Mouse (Mus musculus): ENCODE results near the gene Atp9a. TPM values are rescaled to one million over a fixed set of nuclear protein-coding genes. Genes with fewer than 3 reads are reported as not detected.

Atp9a gene
- polyA plus RNA-seq, 2 experiments, result 1.3 to 2.3 TPM

- DNase-seq (ENCODE audit: low read depth in 3 of 3, low spot score in 3 of 3), result no peak
- Histone ChIP-seq H3K4me3 (ENCODE audit: insufficient read depth in 1 of 2, low read depth in 2 of 2, low read length in 2 of 2) (no peak overlapping the region), H3K36me3 (replicated peaks; ENCODE audit: control insufficient read depth, insufficient read depth, low read depth) (no peaks in the 10 kb centered on the region), H3K9ac (replicated peaks) (no peak overlapping the region), H3K27ac (no peak overlapping the region), H3K4me1 (replicated peaks; ENCODE audit: control insufficient read depth in 2 of 2, insufficient read depth in 2 of 2, low read length in 1 of 2) (peaks cover 0 to 6% of the 10 kb centered on the region in 2 experiments; a peak in 1 of 4 replicates), H3K9me3 (ENCODE audit: control insufficient read depth, low read length) (no peaks in the 10 kb centered on the region), H3K27me3 (ENCODE audit: control insufficient read depth, insufficient read depth, low read length) (no peaks in the 10 kb centered on the region), H3K4me2 (ENCODE audit: low read depth) (no peak overlapping the region)
- TF ChIP-seq CTCF (IDR thresholded peaks at IDR 0.05; ENCODE audit: low read depth) (no peak), EP300 (IDR thresholded peaks at IDR 0.05; ENCODE audit: low read depth) (no peak)
- no peak for ATAC-seq (ENCODE audit: insufficient read depth)
These were observed 35.3 kb upstream of the Atp9a start for GRCm38 (mm10) chr2:168777481-168777880.

GRCm38 (mm10) chr2:168776238-168776637 lies 34.0 kb upstream of the Atp9a start:
- peaks cover 0 to 6% of the 10 kb centered on the region in 2 experiments; a peak in 1 of 4 replicates for H3K4me1 ChIP-seq (replicated peaks; ENCODE audit: control insufficient read depth in 2 of 2, insufficient read depth in 2 of 2, low read length in 1 of 2)
- H3K9ac ChIP-seq (replicated peaks), result no peak overlapping the region
- ATAC-seq (ENCODE audit: insufficient read depth), result peak; percentile 64; the same call in 1 of the 2 replicates
- TF ChIP-seq EP300 (IDR thresholded peaks at IDR 0.05; ENCODE audit: low read depth), result no peak
- no peak for TF ChIP-seq CTCF (IDR thresholded peaks at IDR 0.05; ENCODE audit: low read depth)
- no peaks in the 10 kb centered on the region for H3K27me3 ChIP-seq (ENCODE audit: control insufficient read depth, insufficient read depth, low read length)
- DNase-seq (ENCODE audit: low read depth in 3 of 3, low spot score in 3 of 3), result peak in 2 of 3 experiments; percentile 24 to 27
- no peak overlapping the region for H3K4me3 ChIP-seq (ENCODE audit: insufficient read depth in 1 of 2, low read depth in 2 of 2, low read length in 2 of 2)
- no peaks in the 10 kb centered on the region for H3K9me3 ChIP-seq (ENCODE audit: control insufficient read depth, low read length)
- WGBS (ENCODE audit: insufficient replicate concordance), result 47% methylated on average over 3 of the region's 3 CpGs
- peak overlapping the region; percentile 33; the same call in 1 of the 2 replicates for H3K27ac ChIP-seq
- H3K4me2 ChIP-seq (ENCODE audit: low read depth), result no peak overlapping the region
- no peaks in the 10 kb centered on the region for H3K36me3 ChIP-seq (replicated peaks; ENCODE audit: control insufficient read depth, insufficient read depth, low read depth)

- H3K27me3 ChIP-seq (ENCODE audit: control insufficient read depth, insufficient read depth, low read length), result peaks cover 44% of the 10 kb centered on the region
- TF ChIP-seq CTCF (IDR thresholded peaks at IDR 0.05; ENCODE audit: low read depth), result no peak
- no peak for TF ChIP-seq EP300 (IDR thresholded peaks at IDR 0.05; ENCODE audit: low read depth)
- no peak overlapping the region for H3K9ac ChIP-seq (replicated peaks)
- no peak overlapping the region for H3K4me2 ChIP-seq (ENCODE audit: low read depth)
- no peaks in the 10 kb centered on the region for H3K36me3 ChIP-seq (replicated peaks; ENCODE audit: control insufficient read depth, insufficient read depth, low read depth)
- no peak overlapping the region for H3K27ac ChIP-seq
- H3K4me3 ChIP-seq (ENCODE audit: insufficient read depth in 1 of 2, low read depth in 2 of 2, low read length in 2 of 2), result no peak overlapping the region
- ATAC-seq (ENCODE audit: insufficient read depth) (no peak), DNase-seq (ENCODE audit: low read depth in 3 of 3, low spot score in 3 of 3) (no peak)
- no peaks in the 10 kb centered on the region for H3K4me1 ChIP-seq (replicated peaks; ENCODE audit: control insufficient read depth in 2 of 2, insufficient read depth in 2 of 2, low read length in 1 of 2)
- no peaks in the 10 kb centered on the region for H3K9me3 ChIP-seq (ENCODE audit: control insufficient read depth, low read length)
- WGBS (ENCODE audit: insufficient replicate concordance), result 52% methylated on average over 8 of the region's 8 CpGs
These were observed 27.1 kb upstream of the Atp9a start for GRCm38 (mm10) chr2:168769259-168769658.

- H3K27ac ChIP-seq, result no peak within 1 kb of the TSS
- WGBS (ENCODE audit: insufficient replicate concordance), result 7% methylated on average over 10 of the region's 10 CpGs
These were observed 25.4 kb upstream of the Atp9a start, which contains the start of gene Sall4 for GRCm38 (mm10) chr2:168767582-168767981. TSS of gene Sall4 (minus strand) at chr2:168767943.

GRCm38 (mm10) chr2:168766538-168767361 lies 24.5 kb upstream of the Atp9a start:
- Histone ChIP-seq H3K4me3 (ENCODE audit: insufficient read depth in 1 of 2, low read depth in 2 of 2, low read length in 2 of 2) (peak overlapping the region; percentile 50 to 53), H3K4me2 (ENCODE audit: low read depth) (peak overlapping the region; percentile 22), H3K36me3 (replicated peaks; ENCODE audit: control insufficient read depth, insufficient read depth, low read depth) (no peaks in the 10 kb centered on the region), H3K4me1 (replicated peaks; ENCODE audit: control insufficient read depth in 2 of 2, insufficient read depth in 2 of 2, low read length in 1 of 2) (no peaks in the 10 kb centered on the region), H3K9me3 (ENCODE audit: control insufficient read depth, low read length) (no peaks in the 10 kb centered on the region), H3K27ac (no peak overlapping the region), H3K9ac (replicated peaks) (no peak overlapping the region), H3K27me3 (ENCODE audit: control insufficient read depth, insufficient read depth, low read length) (peaks cover 63% of the 10 kb centered on the region)
- DNase-seq (ENCODE audit: low read depth in 3 of 3, low spot score in 3 of 3) (peak in 2 of 3 experiments; percentile 23 to 34), ATAC-seq (ENCODE audit: insufficient read depth) (peak; percentile 46)
- whole genome bisulfite sequencing (ENCODE audit: insufficient replicate concordance), result under 1% methylated on average over 52 of the region's 52 CpGs
- TF ChIP-seq CTCF (IDR thresholded peaks at IDR 0.05; ENCODE audit: low read depth), result no peak

More at GRCm38 (mm10) chr2:168767582-168767981, 25.4 kb upstream of the Atp9a start, which contains the start of gene Sall4:
- peak within 1 kb of the TSS; percentile 22 for H3K4me2 ChIP-seq (ENCODE audit: low read depth)
- no peak within 1 kb of the TSS for H3K9ac ChIP-seq (replicated peaks)
- H3K4me3 ChIP-seq (ENCODE audit: insufficient read depth in 1 of 2, low read depth in 2 of 2, low read length in 2 of 2), result peak within 1 kb of the TSS; percentile 50 to 53
- no peak for DNase-seq (ENCODE audit: low read depth in 3 of 3, low spot score in 3 of 3)
- no peak for ATAC-seq (ENCODE audit: insufficient read depth)
- TF ChIP-seq EP300 (IDR thresholded peaks at IDR 0.05; ENCODE audit: low read depth) (no peak), CTCF (IDR thresholded peaks at IDR 0.05; ENCODE audit: low read depth) (no peak)
- H3K9me3 ChIP-seq (ENCODE audit: control insufficient read depth, low read length), result no peaks in the 10 kb centered on the region
- peaks cover 58% of the 10 kb centered on the region for H3K27me3 ChIP-seq (ENCODE audit: control insufficient read depth, insufficient read depth, low read length)
- no peaks in the 10 kb centered on the region for H3K4me1 ChIP-seq (replicated peaks; ENCODE audit: control insufficient read depth in 2 of 2, insufficient read depth in 2 of 2, low read length in 1 of 2)
- no peaks in the 10 kb centered on the region for H3K36me3 ChIP-seq (replicated peaks; ENCODE audit: control insufficient read depth, insufficient read depth, low read depth)

Measured in liver, embryonic 14.5 days (tissue).